Mouse (Mus musculus): ENCODE measurements around the gene Npsr1. TPM values are rescaled to one million over a fixed set of nuclear protein-coding genes. Genes with fewer than 3 reads are reported as not detected.

Gene Npsr1
- total RNA-seq, 1 experiment, result not detected

- in situ Hi-C loops (cut with MboI; ENCODE audit: low sequenced_read_pairs in 2 of 2, unreplicated experiment in 2 of 2), result loop anchor here in 1 of 2 experiments (25.0 kb wide), 1 partner anchor 376 kb away; the partner anchor contains the start of gene Dpy19l1
- no peak for DNase-seq (ENCODE audit: low read depth, low spot score)
- no peak overlapping the region for H3K27ac ChIP-seq (ENCODE audit: insufficient read depth, low read depth, low read length, poor library complexity, severe bottlenecking)
- H3K36me3 ChIP-seq (ENCODE audit: control insufficient read depth, insufficient read depth, low read length, poor library complexity, severe bottlenecking), result no peaks in the 10 kb centered on the region
- no peaks in the 10 kb centered on the region for H3K4me1 ChIP-seq (ENCODE audit: control insufficient read depth in 2 of 2, insufficient read depth in 2 of 2, low read length in 2 of 2, poor library complexity in 1 of 2)
- no peak overlapping the region for H3K4me3 ChIP-seq (ENCODE audit: insufficient read depth in 1 of 2, low read depth in 1 of 2, low read length in 2 of 2, poor library complexity in 1 of 2, severe bottlenecking in 1 of 2)
- TF ChIP-seq ZNF384 (IDR thresholded peaks at IDR 0.05; ENCODE audit: low read depth, low read length) (no peak), CHD2 (IDR thresholded peaks at IDR 0.05; ENCODE audit: low read depth, low read length) (no peak), HCFC1 (IDR thresholded peaks at IDR 0.05; ENCODE audit: borderline replicate concordance, insufficient read depth, low read length) (no peak), MAFK (IDR thresholded peaks at IDR 0.05; ENCODE audit: insufficient read depth, low read depth, low read length) (no peak), ZC3H11A (IDR thresholded peaks at IDR 0.05; ENCODE audit: borderline replicate concordance, low read depth, low read length) (no peak)
- no peaks in the 10 kb centered on the region for H3K9me3 ChIP-seq (ENCODE audit: control insufficient read depth, insufficient read depth, low read depth, low read length)
- no peak overlapping the region for H3K9ac ChIP-seq (ENCODE audit: insufficient read depth, low read depth, low read length, poor library complexity, severe bottlenecking)
These were observed 38.6 kb downstream of the Npsr1 start for GRCm38 (mm10) chr9:24136354-24136753.

DNA sequence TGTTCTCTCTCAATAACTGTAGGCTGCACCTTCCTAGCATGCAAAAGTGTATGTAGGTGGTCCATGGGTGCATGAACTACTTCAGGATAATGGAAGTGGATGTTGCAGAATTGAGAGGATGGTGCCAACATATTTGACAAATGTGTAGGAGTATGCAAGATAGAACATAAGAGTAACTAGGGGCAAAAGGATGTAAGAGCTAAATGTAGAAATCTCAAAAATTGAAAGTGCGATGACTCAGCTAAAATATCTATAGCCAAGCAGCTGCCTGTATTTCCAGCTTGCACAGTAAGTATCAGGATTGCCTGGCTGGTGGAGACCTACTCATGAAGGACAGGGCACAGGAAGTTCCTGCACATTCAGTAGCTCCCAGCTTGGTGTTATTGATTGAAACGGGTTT is 46.5 kb downstream of the Npsr1 start:
- in situ Hi-C loops (cut with MboI; ENCODE audit: low sequenced_read_pairs in 2 of 2, unreplicated experiment in 2 of 2), result loop anchor here in 1 of 2 experiments (25.0 kb wide), 1 partner anchor 368 kb away; the partner anchor contains the start of gene Dpy19l1
- Histone ChIP-seq H3K4me1 (ENCODE audit: control insufficient read depth in 2 of 2, insufficient read depth in 2 of 2, low read length in 2 of 2, poor library complexity in 1 of 2) (no peaks in the 10 kb centered on the region), H3K9ac (ENCODE audit: insufficient read depth, low read depth, low read length, poor library complexity, severe bottlenecking) (no peak overlapping the region), H3K27ac (ENCODE audit: insufficient read depth, low read depth, low read length, poor library complexity, severe bottlenecking) (no peak overlapping the region), H3K9me3 (ENCODE audit: control insufficient read depth, insufficient read depth, low read depth, low read length) (no peaks in the 10 kb centered on the region), H3K4me3 (ENCODE audit: insufficient read depth in 1 of 2, low read depth in 1 of 2, low read length in 2 of 2, poor library complexity in 1 of 2, severe bottlenecking in 1 of 2) (no peak overlapping the region), H3K36me3 (ENCODE audit: control insufficient read depth, insufficient read depth, low read length, poor library complexity, severe bottlenecking) (no peaks in the 10 kb centered on the region)
- no peak for TF ChIP-seq HCFC1 (IDR thresholded peaks at IDR 0.05; ENCODE audit: borderline replicate concordance, insufficient read depth, low read length)
- TF ChIP-seq MAFK (IDR thresholded peaks at IDR 0.05; ENCODE audit: insufficient read depth, low read depth, low read length), result peak; percentile 51; the same call in 1 of the 2 replicates
- DNase-seq (ENCODE audit: low read depth, low spot score), result no peak

GRCm38 (mm10) chr9:24157208-24157607 is 59.4 kb downstream of the Npsr1 start:
- Histone ChIP-seq H3K9me3 (ENCODE audit: control insufficient read depth, insufficient read depth, low read depth, low read length) (no peaks in the 10 kb centered on the region), H3K9ac (ENCODE audit: insufficient read depth, low read depth, low read length, poor library complexity, severe bottlenecking) (no peak overlapping the region), H3K4me1 (ENCODE audit: control insufficient read depth in 2 of 2, insufficient read depth in 2 of 2, low read length in 2 of 2, poor library complexity in 1 of 2) (peaks cover 0 to 5% of the 10 kb centered on the region in 2 experiments; a peak in 2 of 4 replicates), H3K27ac (ENCODE audit: insufficient read depth, low read depth, low read length, poor library complexity, severe bottlenecking) (no peak overlapping the region), H3K36me3 (ENCODE audit: control insufficient read depth, insufficient read depth, low read length, poor library complexity, severe bottlenecking) (no peaks in the 10 kb centered on the region), H3K4me3 (ENCODE audit: insufficient read depth in 1 of 2, low read depth in 1 of 2, low read length in 2 of 2, poor library complexity in 1 of 2, severe bottlenecking in 1 of 2) (no peak overlapping the region)
- no peak for DNase-seq (ENCODE audit: low read depth, low spot score)
- no peak for TF ChIP-seq HCFC1 (IDR thresholded peaks at IDR 0.05; ENCODE audit: borderline replicate concordance, insufficient read depth, low read length)
- no peak for TF ChIP-seq CHD2 (IDR thresholded peaks at IDR 0.05; ENCODE audit: low read depth, low read length)
- TF ChIP-seq ZNF384 (IDR thresholded peaks at IDR 0.05; ENCODE audit: low read depth, low read length), result no peak
- no peak for TF ChIP-seq MAFK (IDR thresholded peaks at IDR 0.05; ENCODE audit: insufficient read depth, low read depth, low read length)
- TF ChIP-seq ZC3H11A (IDR thresholded peaks at IDR 0.05; ENCODE audit: borderline replicate concordance, low read depth, low read length), result no peak
- in situ Hi-C loops (cut with MboI; ENCODE audit: low sequenced_read_pairs in 2 of 2, unreplicated experiment in 2 of 2), result no loop called here

DNA sequence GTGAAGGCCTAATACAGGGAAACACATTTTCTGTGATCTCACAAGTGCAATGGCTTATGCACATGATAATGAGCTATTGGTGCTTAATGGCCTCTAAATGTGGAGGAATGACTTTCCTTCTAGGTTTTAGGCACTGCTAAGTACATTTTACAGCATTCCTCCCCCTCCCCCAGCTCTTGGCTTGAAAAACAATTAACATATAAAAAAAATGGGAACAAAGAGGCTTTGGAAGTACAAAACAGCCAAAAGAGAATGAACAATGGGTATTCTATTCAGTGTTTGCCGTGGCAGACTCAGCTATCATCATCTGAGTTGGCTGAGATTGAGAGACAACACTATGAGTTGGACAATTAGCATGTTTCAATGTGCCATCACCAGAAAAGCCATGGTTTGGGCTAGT is 62.6 kb downstream of the Npsr1 start:
- Histone ChIP-seq H3K9ac (ENCODE audit: insufficient read depth, low read depth, low read length, poor library complexity, severe bottlenecking) (no peak overlapping the region), H3K4me3 (ENCODE audit: insufficient read depth in 1 of 2, low read depth in 1 of 2, low read length in 2 of 2, poor library complexity in 1 of 2, severe bottlenecking in 1 of 2) (no peak overlapping the region), H3K9me3 (ENCODE audit: control insufficient read depth, insufficient read depth, low read depth, low read length) (no peaks in the 10 kb centered on the region), H3K4me1 (ENCODE audit: control insufficient read depth in 2 of 2, insufficient read depth in 2 of 2, low read length in 2 of 2, poor library complexity in 1 of 2) (peaks cover 0 to 5% of the 10 kb centered on the region in 2 experiments; a peak in 2 of 4 replicates), H3K27ac (ENCODE audit: insufficient read depth, low read depth, low read length, poor library complexity, severe bottlenecking) (no peak overlapping the region), H3K36me3 (ENCODE audit: control insufficient read depth, insufficient read depth, low read length, poor library complexity, severe bottlenecking) (no peaks in the 10 kb centered on the region)
- TF ChIP-seq ZNF384 (IDR thresholded peaks at IDR 0.05; ENCODE audit: low read depth, low read length) (peak; percentile 84), CHD2 (IDR thresholded peaks at IDR 0.05; ENCODE audit: low read depth, low read length) (0 out of 2 replicates have a peak, but pooled peaks have one; percentile 43), HCFC1 (IDR thresholded peaks at IDR 0.05; ENCODE audit: borderline replicate concordance, insufficient read depth, low read length) (no peak)
- DNase-seq (ENCODE audit: low read depth, low spot score), result peak; percentile 72
- in situ Hi-C loops (cut with MboI; ENCODE audit: low sequenced_read_pairs in 2 of 2, unreplicated experiment in 2 of 2), result no loop called here

- Histone ChIP-seq H3K4me1 (ENCODE audit: control insufficient read depth in 2 of 2, insufficient read depth in 2 of 2, low read length in 2 of 2, poor library complexity in 1 of 2) (no peaks in the 10 kb centered on the region), H3K4me3 (ENCODE audit: insufficient read depth in 1 of 2, low read depth in 1 of 2, low read length in 2 of 2, poor library complexity in 1 of 2, severe bottlenecking in 1 of 2) (no peak overlapping the region), H3K27ac (ENCODE audit: insufficient read depth, low read depth, low read length, poor library complexity, severe bottlenecking) (no peak overlapping the region), H3K9me3 (ENCODE audit: control insufficient read depth, insufficient read depth, low read depth, low read length) (no peaks in the 10 kb centered on the region), H3K36me3 (ENCODE audit: control insufficient read depth, insufficient read depth, low read length, poor library complexity, severe bottlenecking) (no peaks in the 10 kb centered on the region), H3K9ac (ENCODE audit: insufficient read depth, low read depth, low read length, poor library complexity, severe bottlenecking) (no peak overlapping the region)
- DNase-seq (ENCODE audit: low read depth, low spot score), result no peak
- in situ Hi-C loops (cut with MboI; ENCODE audit: low sequenced_read_pairs in 2 of 2, unreplicated experiment in 2 of 2), result no loop called here
- TF ChIP-seq ZNF384 (IDR thresholded peaks at IDR 0.05; ENCODE audit: low read depth, low read length) (no peak), ZC3H11A (IDR thresholded peaks at IDR 0.05; ENCODE audit: borderline replicate concordance, low read depth, low read length) (no peak), MAFK (IDR thresholded peaks at IDR 0.05; ENCODE audit: insufficient read depth, low read depth, low read length) (no peak), HCFC1 (IDR thresholded peaks at IDR 0.05; ENCODE audit: borderline replicate concordance, insufficient read depth, low read length) (no peak), CHD2 (IDR thresholded peaks at IDR 0.05; ENCODE audit: low read depth, low read length) (no peak)
These were observed 70.7 kb downstream of the Npsr1 start for GRCm38 (mm10) chr9:24168501-24168900.

All from ES-E14 (cell line).